Mouse (Mus musculus) MEL (cell line): Measurements from ENCODE around the gene Gemin7.

Experiments
- KAT2A ChIP-seq: conservative IDR thresholded peaks from 2 replicates; pipeline ENCODE4 v1.6.1; 2012; ENCODE audit warnings: low read depth, low read length, improper control_type of control experiment, inconsistent platforms
- RCOR1 ChIP-seq: IDR thresholded peaks from 2 replicates; pipeline ENCODE4 v1.6.1; 2012; ENCODE audit warnings: low read depth, mild to moderate bottlenecking, inconsistent platforms, low read length, improper control_type of control experiment
- TBP ChIP-seq: IDR thresholded peaks from 2 replicates; pipeline ENCODE4 v1.8.0; 2011; ENCODE audit warnings: low read depth, low read length, improper control_type of control experiment

DNA sequence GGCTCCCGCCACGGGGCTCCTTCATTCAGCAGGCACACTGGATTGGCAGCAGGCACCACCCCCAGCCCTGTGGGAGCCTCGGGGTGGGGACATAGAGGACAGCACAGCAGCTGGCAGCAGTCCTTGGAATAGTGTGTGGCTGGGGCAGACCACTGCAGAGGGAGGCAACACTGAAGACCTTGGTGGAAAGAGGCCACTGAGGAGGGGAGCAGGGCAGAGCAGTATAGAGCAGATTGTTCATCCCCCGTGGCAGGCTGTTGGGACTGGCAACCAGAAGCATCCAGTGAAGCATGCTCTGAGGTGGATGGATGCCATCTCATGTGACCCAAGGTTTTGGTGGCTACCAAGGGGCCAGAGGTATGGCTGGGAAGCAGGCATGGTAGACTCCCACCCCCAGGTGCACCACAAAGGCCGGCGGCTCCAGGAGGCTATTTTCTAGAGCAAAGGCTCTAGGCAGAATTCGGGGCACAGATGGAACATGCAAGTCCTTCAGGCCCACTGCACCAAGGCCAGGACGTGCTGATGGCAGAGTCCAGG lies 35.2 kb downstream of the Gemin7 start:
- no peak for TF ChIP-seq KAT2A
- TF ChIP-seq TBP: no peak
- TF ChIP-seq RCOR1: no peak
